Mouse (Mus musculus): ENCODE data around the gene 4930513O06Rik. TPM values are rescaled to one million over a fixed set of nuclear protein-coding genes. Genes with fewer than 3 reads are reported as not detected.

Gene 4930513O06Rik
- polyA plus RNA-seq, 1 experiment from 2014 or later = not detected

Other genes with a start within 250 kb of the 4930513O06Rik start
- 1.8 and 2.0 TPM in 2 replicates for gene Nrk, start 171.8 kb upstream of the 4930513O06Rik start, polyA plus RNA-seq (2015; fragmentation: Nextera tagmentation; extraction: Ambion mirVana)
- not detected in 2 replicates for gene Serpina7, start 1.0 kb upstream of the 4930513O06Rik start, polyA plus RNA-seq (2015; fragmentation: Nextera tagmentation; extraction: Ambion mirVana)
- gene 4933428M09Rik, start 93.0 kb downstream of the 4930513O06Rik start, polyA plus RNA-seq (2015; fragmentation: Nextera tagmentation; extraction: Ambion mirVana) = not detected in 2 replicates
- 7.6 and 9.7 TPM in 2 replicates for gene Mum1l1, start 123.8 kb downstream of the 4930513O06Rik start, polyA plus RNA-seq (2015; fragmentation: Nextera tagmentation; extraction: Ambion mirVana)
- not detected in 2 replicates for gene Trap1a, start 247.4 kb downstream of the 4930513O06Rik start, polyA plus RNA-seq (2015; fragmentation: Nextera tagmentation; extraction: Ambion mirVana)